Mouse (Mus musculus) layer of hippocampus, postnatal 25 days (tissue): ENCODE measurements around the gene Fbxo4. TPM values are rescaled to one million over a fixed set of nuclear protein-coding genes. Genes with fewer than 3 reads are reported as not detected.

Experiments
- DNase-seq, 2 experiments: peaks; one replicate each; pipeline ENCODE4 v3.0.0; 2022; ENCODE audit warnings: mixed read lengths in 2 of 2, low spot score in 1 of 2; ENCODE audit errors: extremely low spot score in 1 of 2
- total RNA-seq, 2 experiments: library from RNA; stranded (reverse); gene quantifications; 2 replicates each; pipeline ENCODE4 v1.2.3; 2021

Fbxo4 gene
- total RNA-seq, result 1 to 10 TPM; 6.7 to 8.9 TPM

DNA sequence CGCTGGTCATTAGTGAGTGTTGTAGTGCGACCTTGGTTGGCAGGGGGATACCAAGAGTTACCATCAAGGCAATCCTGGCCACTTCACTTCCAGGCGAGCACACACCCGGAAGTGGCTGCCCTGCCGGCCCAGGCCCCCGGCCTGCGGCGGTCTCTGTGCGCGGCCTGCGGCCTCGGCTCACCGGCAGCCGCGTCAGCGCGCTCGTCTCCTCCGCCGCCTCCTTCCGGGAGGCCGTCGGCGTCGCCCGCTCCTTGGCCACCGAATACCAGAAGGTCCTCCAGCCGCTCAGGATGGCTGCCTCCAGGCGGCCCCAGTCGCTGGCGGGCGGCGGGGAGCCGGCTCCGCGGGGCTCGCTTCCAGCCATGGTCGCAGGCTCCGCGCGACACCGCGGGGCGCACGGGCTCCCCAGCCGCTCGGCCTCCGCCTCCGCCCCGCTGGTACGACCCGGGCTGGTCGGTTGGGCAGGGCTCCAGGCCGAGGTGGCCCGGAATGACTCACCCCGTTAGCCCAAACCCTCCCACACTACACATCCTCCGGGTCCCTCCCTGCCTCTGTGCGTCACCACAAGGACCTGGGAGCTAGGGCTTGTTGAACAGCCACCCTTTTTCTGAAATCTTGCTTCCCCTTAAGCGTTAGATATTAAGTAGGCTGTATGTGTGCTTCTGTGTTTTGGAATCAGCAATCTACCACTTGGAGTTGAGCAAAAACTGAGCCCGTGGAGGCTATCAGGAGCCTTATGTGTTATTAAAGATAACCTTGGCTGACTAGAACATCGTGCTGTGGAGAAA lies at the start of gene Fbxo4:
Gene Fbxo4, minus strand, starts transcription at position 513 of the 788 bp plus-strand sequence.
- DNase-seq, result peak; percentile 64 to 72

DNA sequence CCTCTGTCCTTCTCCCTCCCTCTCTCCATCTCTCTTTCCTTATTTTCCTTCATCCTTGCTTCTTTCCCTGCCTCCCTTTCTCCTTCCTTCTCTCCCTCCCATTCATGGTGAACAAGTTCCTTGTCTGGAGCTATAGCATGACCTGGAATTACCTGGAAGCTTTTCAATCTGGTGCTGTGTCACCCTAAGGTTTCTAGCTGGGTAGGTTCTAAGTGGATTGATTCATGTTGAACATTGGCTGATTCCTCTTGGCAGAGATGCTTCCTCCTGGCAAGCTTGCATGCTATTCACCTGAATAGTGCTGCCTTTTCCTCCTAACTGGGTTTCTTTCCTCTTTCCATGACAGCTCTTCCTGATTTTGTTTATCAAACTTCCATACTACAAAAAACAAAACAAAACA lies 49.6 kb upstream of the Fbxo4 start:
- DNase-seq, result no peak

DNA sequence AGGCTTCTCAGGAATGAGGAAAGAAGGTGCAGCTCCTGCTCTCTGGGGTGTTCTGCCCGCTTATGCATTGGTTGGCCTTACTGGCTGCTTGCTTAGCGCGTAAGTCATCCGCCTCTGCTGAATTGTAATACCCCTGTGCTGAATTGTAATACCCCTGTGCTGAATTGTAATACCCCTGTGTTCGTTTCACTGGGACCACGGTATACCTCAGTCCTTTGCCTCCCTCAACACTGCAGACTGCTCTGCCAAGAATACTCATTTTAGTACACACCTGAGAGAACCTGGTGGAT lies 49.0 kb upstream of the Fbxo4 start:
- no peak for DNase-seq

- DNase-seq, result no peak
Measured at GRCm38 (mm10) chr15:4027671-4028410, 48.5 kb upstream of the Fbxo4 start.

DNA sequence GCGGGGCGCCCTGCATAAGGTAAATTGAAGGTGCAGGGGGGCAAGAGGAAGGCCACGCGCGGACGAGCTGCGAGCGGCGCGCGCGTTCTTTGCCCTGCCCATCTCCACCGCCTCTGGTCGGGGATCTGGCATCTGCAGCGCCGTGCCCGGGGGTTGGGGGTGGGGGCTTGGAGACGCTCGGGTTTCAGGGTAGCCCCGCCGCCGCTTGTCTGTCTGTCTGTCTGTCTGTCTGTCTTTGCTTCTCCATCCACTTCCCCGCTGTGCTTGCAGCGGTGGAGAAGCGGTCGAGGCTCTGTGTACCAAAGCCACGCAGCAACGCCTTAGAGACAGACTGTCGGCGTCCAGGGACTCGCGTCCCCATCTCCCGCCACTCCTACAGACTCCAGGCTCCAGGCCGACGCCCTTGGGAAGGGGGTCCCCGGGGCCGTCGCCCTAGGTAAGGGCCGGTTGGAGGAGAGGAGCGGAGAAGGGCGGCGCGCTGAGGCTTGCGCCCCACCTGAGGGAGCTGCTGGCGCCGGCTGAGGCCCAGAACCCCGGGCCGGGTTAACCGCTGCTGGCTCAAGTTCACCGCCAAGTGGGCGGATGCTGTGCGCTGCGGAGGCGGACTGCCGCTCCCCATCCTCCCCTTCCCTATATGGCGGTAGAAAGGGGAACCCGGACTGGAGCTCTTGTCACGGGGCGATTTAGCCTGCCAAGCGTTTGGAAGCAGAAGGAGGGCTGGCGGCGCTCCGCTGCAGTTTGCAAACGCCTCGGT lies 47.6 kb upstream of the Fbxo4 start:
- DNase-seq, result peak; percentile 66 to 69

- DNase-seq, result peak; percentile 78 to 93
Measured at GRCm38 (mm10) chr15:4026231-4026773, 46.9 kb upstream of the Fbxo4 start, which contains the start of gene Oxct1. Gene Oxct1, plus strand, starts transcription at chr15:4026383.

GRCm38 (mm10) chr15:4025508-4025904 lies 46.1 kb upstream of the Fbxo4 start:
- DNase-seq, result no peak

DNA sequence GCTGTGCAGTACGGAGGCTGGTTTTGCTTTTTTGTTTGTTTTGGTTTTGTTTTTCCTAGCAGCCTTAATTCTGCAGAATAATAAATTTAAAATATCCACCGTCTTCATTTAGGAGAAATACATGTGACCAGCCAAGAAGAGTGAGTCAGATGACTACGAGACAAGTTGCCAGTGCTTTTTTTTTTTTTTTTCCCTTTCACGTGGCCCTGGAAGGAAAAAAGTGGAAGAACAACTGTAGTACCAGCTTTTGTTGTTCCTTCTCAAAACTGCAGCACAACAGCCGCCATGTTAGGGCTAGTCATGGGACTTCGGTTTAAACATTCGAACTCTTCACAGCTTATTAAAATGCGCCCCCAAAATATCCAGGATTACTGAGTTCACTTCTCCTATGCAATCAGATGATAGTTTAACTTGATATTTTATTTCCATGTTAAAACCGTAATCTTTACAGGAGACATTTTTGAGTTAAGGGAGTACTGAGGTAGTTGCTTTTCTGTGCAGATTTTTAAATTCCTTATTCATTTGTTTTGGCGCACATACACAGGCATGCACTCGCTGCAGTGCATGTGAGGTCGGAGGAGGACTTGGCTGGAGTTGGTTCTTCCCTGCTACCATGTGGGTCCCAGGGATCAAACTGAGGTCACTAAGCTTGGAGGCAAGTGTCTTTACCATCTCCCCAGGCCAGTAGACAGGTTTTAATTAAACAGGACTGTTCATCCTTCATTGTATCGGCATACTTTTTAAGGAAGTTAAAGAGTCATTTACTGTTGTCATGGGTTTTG lies 45.5 kb upstream of the Fbxo4 start:
- no peak for DNase-seq

DNA sequence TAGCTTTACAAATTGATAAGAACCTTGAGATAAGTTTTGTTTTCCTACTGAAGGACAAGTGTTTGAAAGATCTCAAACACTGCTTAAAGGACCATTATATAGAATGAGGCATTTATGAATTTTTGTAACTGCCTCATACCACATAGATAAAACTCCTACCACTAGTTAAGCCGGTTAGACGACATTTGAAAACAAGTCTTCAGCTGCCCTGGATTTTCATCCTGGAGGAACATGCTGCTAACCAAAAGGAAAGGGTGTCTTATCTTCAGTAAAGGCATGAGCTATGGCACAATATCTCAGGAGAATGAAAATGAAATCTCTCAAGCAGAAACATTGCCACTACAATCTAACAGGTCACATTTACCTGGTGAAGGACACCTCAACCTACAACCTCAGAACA lies 44.4 kb upstream of the Fbxo4 start:
- no peak for DNase-seq

DNA sequence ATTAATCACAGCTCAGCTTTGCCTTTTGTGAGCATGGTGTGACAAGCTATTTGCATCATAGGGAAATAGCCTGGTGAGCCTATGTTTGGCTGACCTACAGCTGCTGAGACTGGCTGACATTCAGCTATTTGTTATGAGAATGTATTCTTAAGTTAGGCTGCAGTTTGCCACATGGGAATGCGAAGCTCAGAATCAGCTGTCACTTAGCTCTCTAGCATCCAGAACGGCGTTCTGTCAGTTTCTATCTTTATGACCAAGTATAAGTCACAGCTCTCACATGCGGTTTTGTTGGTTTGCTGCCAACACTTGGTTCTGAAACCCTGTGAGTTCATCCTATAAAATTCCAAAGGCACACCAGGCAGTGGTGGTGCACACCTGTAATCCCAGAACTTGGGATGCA lies 41.3 kb upstream of the Fbxo4 start:
- DNase-seq, result no peak

- DNase-seq, result no peak
Measured at GRCm38 (mm10) chr15:4013873-4014272, 34.5 kb upstream of the Fbxo4 start.

GRCm38 (mm10) chr15:4000536-4000935 lies 21.2 kb upstream of the Fbxo4 start:
- no peak for DNase-seq

DNA sequence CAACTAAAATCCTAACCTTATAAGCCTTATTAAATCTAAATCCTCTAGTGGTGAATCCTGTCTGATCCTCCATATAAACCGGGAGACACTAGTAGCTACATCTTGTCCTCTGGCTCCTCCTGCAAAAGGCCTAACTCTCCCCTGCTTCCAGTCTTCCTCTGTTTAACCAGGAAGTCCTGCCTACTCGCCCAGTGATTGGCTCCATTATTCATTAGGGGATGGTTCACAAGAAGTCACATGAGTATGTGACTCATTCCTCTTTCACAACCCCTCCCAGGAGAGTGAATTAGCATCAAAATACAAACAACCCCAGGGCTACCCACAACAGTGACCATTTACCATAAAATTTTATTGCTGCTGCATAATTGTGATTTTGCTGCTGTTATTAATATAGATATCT lies 19.8 kb upstream of the Fbxo4 start:
- no peak for DNase-seq

DNA sequence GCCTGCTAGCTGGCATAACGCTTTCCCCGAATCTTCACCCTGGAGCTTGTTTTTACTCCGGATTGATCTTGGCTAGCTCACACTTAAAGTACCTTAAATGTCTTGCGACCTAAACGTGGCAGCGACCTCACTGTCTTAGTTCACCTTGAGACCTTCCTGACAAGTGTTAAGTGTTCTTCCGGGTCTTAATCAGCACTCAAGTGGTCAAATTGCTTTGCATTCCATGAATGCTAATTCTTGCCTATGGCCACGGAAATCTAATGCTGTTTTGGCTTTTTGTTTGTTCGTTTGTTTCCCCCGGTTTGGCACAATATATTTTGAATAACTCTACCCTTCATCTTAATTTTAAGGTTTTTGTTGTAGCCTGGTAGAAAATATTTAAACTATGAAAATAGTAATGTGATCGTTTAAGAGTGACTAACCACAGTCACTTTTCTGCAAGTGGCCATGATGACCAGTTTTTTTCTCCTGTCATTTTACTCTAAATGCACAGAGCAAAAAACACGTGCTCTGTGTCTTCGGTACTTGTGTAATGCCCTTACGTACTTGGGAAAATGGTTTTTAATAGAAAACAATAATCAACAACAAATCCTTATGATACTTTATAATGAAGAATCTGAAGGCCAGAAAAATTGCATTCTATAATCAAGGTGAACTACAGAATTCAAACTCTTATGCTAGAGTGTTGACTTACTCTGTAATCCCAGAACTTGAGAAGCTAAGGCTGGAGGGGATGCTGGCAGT lies 17.1 kb upstream of the Fbxo4 start:
- no peak for DNase-seq

DNA sequence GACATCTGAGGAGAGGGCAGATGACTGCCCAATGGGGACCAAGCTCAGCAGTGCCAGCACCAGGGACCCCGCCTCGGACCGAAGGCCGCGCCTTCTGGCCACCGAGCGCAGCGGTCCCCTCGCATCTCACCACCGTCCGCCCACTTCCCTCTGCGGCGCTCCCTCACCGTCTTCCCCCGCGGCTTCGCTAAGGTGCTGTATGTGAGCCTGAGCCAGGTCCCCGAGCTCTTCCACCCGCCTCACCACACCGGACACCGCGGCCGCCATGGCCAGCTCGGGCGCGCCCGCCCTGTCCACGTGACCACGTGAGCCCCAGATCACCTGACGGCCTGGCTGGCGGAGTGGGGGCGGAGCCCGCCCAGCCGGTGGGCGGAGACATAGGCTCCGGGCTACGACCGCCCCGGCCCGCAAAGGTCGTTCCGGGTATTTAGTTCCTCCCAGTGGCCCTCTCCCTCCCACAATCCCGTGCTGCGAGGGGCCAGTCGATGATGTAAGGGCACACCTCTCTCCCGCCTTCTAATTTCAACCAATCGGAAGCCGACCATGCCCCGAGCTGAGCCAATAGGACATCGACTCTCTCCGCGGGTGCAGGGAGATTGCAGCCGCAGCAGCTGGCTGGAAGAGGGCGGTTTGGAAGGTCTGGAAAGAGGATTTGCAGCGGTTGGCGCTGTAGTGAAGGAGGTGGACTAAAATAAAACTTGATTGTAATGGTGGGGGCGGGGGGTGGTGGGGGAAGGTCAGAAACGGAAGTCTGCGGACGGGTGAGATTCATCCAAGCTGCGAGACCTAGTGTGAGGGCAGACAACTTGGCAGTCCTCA lies 16.3 kb upstream of the Fbxo4 start, which contains the start of gene AW549877:
Gene AW549877, minus strand, starts transcription at position 297 of the 819 bp plus-strand sequence.
- peak; percentile 86 to 97 for DNase-seq

- DNase-seq, result no peak
Measured at GRCm38 (mm10) chr15:3994852-3995447, 15.6 kb upstream of the Fbxo4 start.

GRCm38 (mm10) chr15:3987981-3988380 lies 8.6 kb upstream of the Fbxo4 start:
- DNase-seq, result peak in 1 of 2 experiments; percentile 45

DNA sequence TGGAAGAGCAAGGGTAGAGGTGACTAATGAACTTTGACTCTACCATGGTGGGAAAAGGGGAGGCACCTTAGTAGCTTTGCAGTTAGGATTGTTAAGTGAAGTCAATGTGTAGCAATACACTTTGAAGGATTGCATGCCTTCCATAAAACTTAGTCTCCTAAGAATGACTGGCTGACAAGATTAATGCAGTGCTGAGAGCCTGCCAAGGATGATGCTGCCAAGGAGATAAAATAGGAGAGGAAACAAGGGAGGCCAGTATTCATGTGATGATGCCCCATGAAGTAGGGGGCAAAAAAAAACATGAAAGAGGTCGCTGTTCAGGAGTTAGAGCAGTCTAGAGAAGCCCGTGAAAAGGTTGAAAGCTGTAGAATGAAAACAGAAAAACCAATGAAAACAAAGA lies 5.5 kb upstream of the Fbxo4 start:
- DNase-seq, result no peak
